Mouse (Mus musculus): ENCODE results near the gene Chst5. TPM values are rescaled to one million over a fixed set of nuclear protein-coding genes. Genes with fewer than 3 reads are reported as not detected.

Gene Chst5
- polyA plus RNA-seq, 1 experiment from 2014 or later, result not detected

DNA sequence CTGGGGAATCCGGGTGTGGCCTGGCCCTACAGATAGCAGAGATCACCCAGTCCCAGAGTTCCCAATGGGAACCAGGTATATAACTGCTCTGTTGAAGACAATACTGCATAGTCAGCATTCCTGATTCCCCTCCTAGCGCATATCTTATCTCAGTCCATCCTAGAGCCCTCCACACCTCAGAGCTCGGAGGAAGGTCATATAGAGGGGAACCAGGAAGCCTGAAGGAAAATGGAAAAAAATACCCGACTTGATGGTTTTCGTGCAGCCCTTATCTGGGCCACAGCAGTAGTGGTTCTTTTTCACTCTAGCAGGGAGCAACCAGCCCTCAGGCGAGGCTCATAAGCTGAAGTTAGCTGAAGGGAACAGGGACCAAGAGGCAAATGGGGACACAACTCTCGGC, 14.7 kb upstream of the Chst5 start:
- Histone ChIP-seq H3K9ac (peak overlapping the region; percentile 27; the same call in 1 of the 2 replicates), H3K36me3 (no peaks in the 10 kb centered on the region), H3K4me3 (replicated peaks) (no peak overlapping the region), H3K4me2 (peak overlapping the region; percentile 6; the same call in 1 of the 2 replicates), H3K27me3 (no peaks in the 10 kb centered on the region), H3K4me1 (replicated peaks) (peaks cover 41% of the 10 kb centered on the region), H3K27ac (peak overlapping the region; percentile 78), H3K9me3 (replicated peaks) (no peaks in the 10 kb centered on the region)
- no peak for DNase-seq
- 26% methylated on average over 7 of the region's 7 CpGs for WGBS (ENCODE audit: insufficient replicate concordance)
- peak; percentile 1; the same call in 1 of the 2 replicates for ATAC-seq (ENCODE audit: low read depth)

- peak; percentile 59 for ATAC-seq (ENCODE audit: low read depth)
- 27% methylated on average over 10 of the region's 10 CpGs for WGBS (ENCODE audit: insufficient replicate concordance)
- Histone ChIP-seq H3K27ac (no peak overlapping the region), H3K36me3 (no peaks in the 10 kb centered on the region), H3K4me3 (replicated peaks) (no peak overlapping the region), H3K27me3 (no peaks in the 10 kb centered on the region), H3K9ac (no peak overlapping the region), H3K4me2 (no peak overlapping the region), H3K9me3 (replicated peaks) (no peaks in the 10 kb centered on the region), H3K4me1 (replicated peaks) (peaks cover 28% of the 10 kb centered on the region)
- DNase-seq, result peak; percentile 36
Observed at GRCm38 (mm10) chr8:111923383-111923804, 13.1 kb upstream of the Chst5 start.

DNA sequence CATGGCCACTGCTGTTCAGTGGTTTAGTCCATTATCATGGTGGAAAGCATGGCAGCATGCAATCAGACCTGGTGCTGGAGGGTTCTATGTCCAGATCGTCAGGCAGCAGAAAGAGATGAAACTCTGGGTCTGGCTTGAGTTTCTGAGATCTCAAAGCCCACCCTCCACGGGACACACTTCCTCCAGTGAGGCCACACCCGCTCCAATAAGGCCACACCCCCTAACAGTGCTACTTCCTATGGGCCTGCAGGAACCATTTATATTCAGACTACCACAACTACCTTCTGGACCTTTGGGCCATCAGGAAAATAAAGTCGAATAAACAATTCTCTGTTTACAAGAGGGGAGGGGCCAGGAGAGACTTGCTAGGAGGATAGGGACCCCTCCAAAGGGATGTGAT, 10.7 kb upstream of the Chst5 start:
- 54% methylated on average over 4 of the region's 4 CpGs for WGBS (ENCODE audit: insufficient replicate concordance)

GRCm38 (mm10) chr8:111919663-111920062, 9.4 kb upstream of the Chst5 start:
- no peaks in the 10 kb centered on the region for H3K36me3 ChIP-seq
- H3K4me1 ChIP-seq (replicated peaks), result peaks cover 9% of the 10 kb centered on the region
- H3K27me3 ChIP-seq, result no peaks in the 10 kb centered on the region
- no peak overlapping the region for H3K9ac ChIP-seq
- H3K4me3 ChIP-seq (replicated peaks), result no peak overlapping the region
- H3K9me3 ChIP-seq (replicated peaks), result no peaks in the 10 kb centered on the region
- H3K4me2 ChIP-seq, result no peak overlapping the region
- no peak for DNase-seq
- WGBS (ENCODE audit: insufficient replicate concordance), result 64% methylated on average over 2 of the region's 2 CpGs
- H3K27ac ChIP-seq, result no peak overlapping the region
- no peak for ATAC-seq (ENCODE audit: low read depth)

More for the DNA sequence above, 10.7 kb upstream of the Chst5 start:
- Histone ChIP-seq H3K4me3 (replicated peaks) (no peak overlapping the region), H3K36me3 (no peaks in the 10 kb centered on the region), H3K9ac (no peak overlapping the region), H3K4me2 (no peak overlapping the region), H3K27me3 (no peaks in the 10 kb centered on the region), H3K27ac (no peak overlapping the region), H3K4me1 (replicated peaks) (peaks cover 20% of the 10 kb centered on the region), H3K9me3 (replicated peaks) (no peaks in the 10 kb centered on the region)
- no peak for ATAC-seq (ENCODE audit: low read depth)
- DNase-seq, result no peak

GRCm38 (mm10) chr8:111912860-111913432, 2.7 kb upstream of the Chst5 start:
- Histone ChIP-seq H3K27me3 (peaks cover 54% of the 10 kb centered on the region), H3K4me3 (replicated peaks) (no peak overlapping the region), H3K36me3 (no peaks in the 10 kb centered on the region), H3K27ac (no peak overlapping the region), H3K4me2 (no peak overlapping the region), H3K4me1 (replicated peaks) (no peaks in the 10 kb centered on the region), H3K9ac (no peak overlapping the region), H3K9me3 (replicated peaks) (no peaks in the 10 kb centered on the region)
- DNase-seq (no peak), ATAC-seq (ENCODE audit: low read depth) (no peak)
- 59% methylated on average over 12 of the region's 12 CpGs for WGBS (ENCODE audit: insufficient replicate concordance)

DNA sequence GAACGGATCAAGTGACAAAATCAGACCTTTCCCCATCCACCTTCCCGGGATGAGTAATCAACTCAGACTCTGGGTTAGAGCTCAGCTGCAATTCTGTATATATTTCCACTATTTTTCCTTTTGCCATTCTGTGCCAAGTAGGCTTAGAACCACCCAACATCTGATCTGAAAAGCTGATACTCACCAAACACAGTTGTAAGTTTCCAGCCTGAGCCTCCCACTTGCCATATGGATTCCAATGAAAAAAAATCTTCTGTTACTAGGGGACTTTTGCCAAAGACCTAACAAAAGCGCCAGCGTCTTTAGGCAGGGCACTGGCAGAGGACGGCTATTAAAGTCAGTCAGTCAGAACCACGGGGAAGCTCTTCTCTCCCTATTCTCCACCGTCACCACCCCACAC, 1.3 kb upstream of the Chst5 start:
- Histone ChIP-seq H3K27ac (no peak overlapping the region), H3K4me2 (no peak overlapping the region), H3K4me3 (replicated peaks) (no peak overlapping the region), H3K9ac (no peak overlapping the region), H3K36me3 (no peaks in the 10 kb centered on the region), H3K9me3 (replicated peaks) (no peaks in the 10 kb centered on the region), H3K4me1 (replicated peaks) (no peaks in the 10 kb centered on the region), H3K27me3 (peaks cover 54% of the 10 kb centered on the region)
- no peak for DNase-seq
- WGBS (ENCODE audit: insufficient replicate concordance), result 52% methylated on average over 7 of the region's 7 CpGs
- no peak for ATAC-seq (ENCODE audit: low read depth)

- ATAC-seq (ENCODE audit: low read depth) (no peak), DNase-seq (no peak)
- H3K4me1 ChIP-seq (replicated peaks), result no peaks in the 10 kb centered on the region
Observed at GRCm38 (mm10) chr8:111905500-111906121, 4.6 kb downstream of the Chst5 start.

DNA sequence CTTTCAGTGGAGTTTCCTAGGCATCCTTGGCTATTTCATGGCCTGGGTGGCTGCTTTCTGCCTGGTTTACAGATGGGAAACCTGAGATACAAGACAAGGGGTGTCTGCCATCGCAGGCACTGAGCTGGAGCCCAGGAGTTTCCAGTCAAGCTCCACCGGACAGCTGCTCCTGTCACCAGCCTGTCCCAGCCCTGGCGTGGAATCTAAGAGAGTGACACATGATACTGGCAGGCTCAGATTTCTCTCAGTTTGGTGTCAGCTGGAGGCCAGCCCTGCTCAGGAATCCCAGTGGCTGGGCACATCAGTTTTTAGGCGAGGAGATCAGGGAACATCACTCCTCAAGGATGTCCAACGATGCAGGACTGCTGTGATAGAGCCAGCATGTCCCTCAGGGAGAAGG, 8.2 kb downstream of the Chst5 start:
- no peaks in the 10 kb centered on the region for H3K9me3 ChIP-seq (replicated peaks)
- DNase-seq (no peak), ATAC-seq (ENCODE audit: low read depth) (no peak)
- H3K4me1 ChIP-seq (replicated peaks), result no peaks in the 10 kb centered on the region
- no peak overlapping the region for H3K4me3 ChIP-seq (replicated peaks)
- H3K27me3 ChIP-seq, result peaks cover 16% of the 10 kb centered on the region; the same call in 1 of the 2 replicates
- WGBS (ENCODE audit: insufficient replicate concordance), result 35% methylated on average over 5 of the region's 5 CpGs
- no peak overlapping the region for H3K27ac ChIP-seq
- H3K4me2 ChIP-seq, result no peak overlapping the region
- H3K36me3 ChIP-seq, result no peaks in the 10 kb centered on the region
- H3K9ac ChIP-seq, result no peak overlapping the region

More at GRCm38 (mm10) chr8:111905500-111906121, 4.6 kb downstream of the Chst5 start:
- H3K9me3 ChIP-seq (replicated peaks), result no peaks in the 10 kb centered on the region
- H3K4me2 ChIP-seq, result no peak overlapping the region
- H3K27me3 ChIP-seq, result peaks cover 36% of the 10 kb centered on the region
- no peaks in the 10 kb centered on the region for H3K36me3 ChIP-seq
- WGBS (ENCODE audit: insufficient replicate concordance), result 42% methylated on average over 7 of the region's 8 CpGs
- no peak overlapping the region for H3K9ac ChIP-seq
- H3K27ac ChIP-seq, result no peak overlapping the region
- H3K4me3 ChIP-seq (replicated peaks), result no peak overlapping the region

DNA sequence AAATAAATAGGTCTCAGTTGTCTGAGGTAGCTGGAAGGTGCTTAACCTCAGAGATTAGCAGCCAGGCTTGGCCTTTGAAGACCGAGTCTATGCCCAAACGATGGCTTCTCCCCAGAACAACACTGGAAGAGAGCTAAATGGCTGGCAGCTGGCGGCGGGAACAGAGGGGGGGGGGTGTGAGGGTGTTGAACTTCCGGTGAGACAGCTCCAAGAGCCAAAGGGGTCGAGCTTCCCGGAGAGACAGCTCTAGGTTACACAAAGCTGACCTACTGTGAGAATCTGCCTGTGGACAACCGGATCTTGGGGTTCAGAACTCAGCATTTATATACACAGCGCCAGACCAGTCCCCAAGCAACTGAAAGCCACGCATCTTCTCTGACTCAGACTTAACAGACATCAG, 11.7 kb downstream of the Chst5 start:
- Histone ChIP-seq H3K4me1 (replicated peaks) (no peaks in the 10 kb centered on the region), H3K4me3 (replicated peaks) (no peak overlapping the region), H3K27me3 (peaks cover 10% of the 10 kb centered on the region; the same call in 1 of the 2 replicates), H3K27ac (no peak overlapping the region), H3K9me3 (replicated peaks) (no peaks in the 10 kb centered on the region), H3K4me2 (no peak overlapping the region), H3K36me3 (no peaks in the 10 kb centered on the region), H3K9ac (no peak overlapping the region)
- DNase-seq (no peak), ATAC-seq (ENCODE audit: low read depth) (no peak)
- whole genome bisulfite sequencing (ENCODE audit: insufficient replicate concordance), result 37% methylated on average over 10 of the region's 10 CpGs

DNA sequence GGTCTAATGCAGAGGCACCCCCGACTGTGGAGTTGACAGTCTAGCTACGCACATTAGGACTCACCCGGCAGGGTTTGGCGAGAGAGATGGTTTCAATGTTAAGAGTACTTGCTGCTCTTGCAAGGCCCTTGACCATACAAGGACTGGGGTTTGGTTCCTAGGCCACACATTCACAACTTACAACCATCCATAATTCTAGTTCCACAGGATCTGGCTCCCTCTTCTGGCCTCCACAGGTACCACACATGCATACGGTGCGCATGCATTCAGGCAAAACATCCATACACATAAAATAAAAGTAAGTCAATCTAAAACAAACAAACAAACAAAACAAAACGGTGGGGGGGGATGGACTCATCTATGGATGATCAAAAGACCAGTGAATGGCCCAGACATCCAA, 15.3 kb downstream of the Chst5 start:
- 78% methylated on average over 7 of the region's 7 CpGs for WGBS (ENCODE audit: insufficient replicate concordance)
- Histone ChIP-seq H3K4me2 (no peak overlapping the region), H3K4me1 (replicated peaks) (peaks cover 3% of the 10 kb centered on the region), H3K27ac (no peak overlapping the region), H3K36me3 (no peaks in the 10 kb centered on the region), H3K9ac (no peak overlapping the region), H3K9me3 (replicated peaks) (no peaks in the 10 kb centered on the region), H3K27me3 (peaks cover 28% of the 10 kb centered on the region), H3K4me3 (replicated peaks) (no peak overlapping the region)
- ATAC-seq (ENCODE audit: low read depth), result no peak
- DNase-seq, result no peak

GRCm38 (mm10) chr8:111892615-111893014, 17.6 kb downstream of the Chst5 start:
- Histone ChIP-seq H3K9ac (no peak overlapping the region), H3K36me3 (no peaks in the 10 kb centered on the region), H3K9me3 (replicated peaks) (no peaks in the 10 kb centered on the region), H3K4me3 (replicated peaks) (no peak overlapping the region), H3K4me2 (no peak overlapping the region), H3K27me3 (peaks cover 47% of the 10 kb centered on the region), H3K27ac (no peak overlapping the region), H3K4me1 (replicated peaks) (peaks cover 12% of the 10 kb centered on the region)
- no peak for ATAC-seq (ENCODE audit: low read depth)
- WGBS (ENCODE audit: insufficient replicate concordance), result 29% methylated on average over 5 of the region's 5 CpGs
- DNase-seq, result no peak

DNA sequence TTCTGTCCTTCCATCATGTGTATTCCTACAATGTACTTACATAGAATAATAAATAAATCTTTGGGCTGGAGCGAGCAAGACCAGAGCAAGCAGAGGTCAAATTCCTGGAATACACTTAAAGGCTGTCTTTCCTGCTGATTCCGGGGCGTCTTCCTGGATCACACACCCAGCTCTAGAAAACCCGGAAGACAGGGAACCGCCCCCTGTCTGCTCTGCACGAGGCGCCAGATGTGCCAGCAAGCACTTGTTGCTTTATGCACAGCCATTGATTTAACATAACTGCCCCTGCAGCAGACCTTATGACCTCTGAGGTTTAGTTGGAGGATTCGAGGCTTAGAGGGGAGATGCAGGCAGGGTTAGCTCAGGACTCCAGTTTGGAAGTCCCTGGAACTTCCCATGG, 18.3 kb downstream of the Chst5 start:
- Histone ChIP-seq H3K4me1 (replicated peaks) (peaks cover 18% of the 10 kb centered on the region), H3K4me2 (no peak overlapping the region), H3K36me3 (no peaks in the 10 kb centered on the region), H3K9ac (no peak overlapping the region), H3K27ac (no peak overlapping the region), H3K9me3 (replicated peaks) (no peaks in the 10 kb centered on the region), H3K27me3 (peaks cover 47% of the 10 kb centered on the region), H3K4me3 (replicated peaks) (no peak overlapping the region)
- DNase-seq (no peak), ATAC-seq (ENCODE audit: low read depth) (no peak)
- 24% methylated on average over 8 of the region's 8 CpGs for WGBS (ENCODE audit: insufficient replicate concordance)

Measured in liver, embryonic 13.5 days (tissue).